Mouse (Mus musculus) forebrain, embryonic 16.5 days (tissue): ENCODE results near the gene Rnf208. TPM values are rescaled to one million over a fixed set of nuclear protein-coding genes. Genes with fewer than 3 reads are reported as not detected.

Experiments
- ATAC-seq: fragments of 200-750 bp; cut with Nextera tagmentation; 2 replicates; pipeline ENCODE4 v1.8.0; 2017; ENCODE audit warnings: mild to moderate bottlenecking, moderate library complexity
- H3K27ac ChIP-seq: fragments of 300-500 bp; sonication (generic); 2 replicates; pipeline ENCODE4 v1.5.1; 2014; ENCODE audit warnings: low read length, control low read depth
- H3K27me3 ChIP-seq: fragments of 300-500 bp; sonication (generic); replicated peaks from 2 replicates; pipeline ENCODE4 v1.6.1; 2014; ENCODE audit warnings: low read length; ENCODE audit not compliant: control insufficient read depth, insufficient read depth
- H3K36me3 ChIP-seq: fragments of 300-500 bp; sonication (generic); 2 replicates; pipeline ENCODE4 v1.6.1; 2014; ENCODE audit not compliant: control insufficient read depth, insufficient read depth
- H3K4me1 ChIP-seq: fragments of 300-500 bp; sonication (generic); replicated peaks from 2 replicates; pipeline ENCODE4 v1.6.1; 2014; ENCODE audit warnings: low read length; ENCODE audit not compliant: control insufficient read depth, insufficient read depth
- H3K4me2 ChIP-seq: fragments of 300-500 bp; sonication (generic); 2 replicates; pipeline ENCODE4 v1.6.1; 2014; ENCODE audit warnings: mild to moderate bottlenecking, low read length, control low read depth
- H3K4me3 ChIP-seq: fragments of 300-500 bp; sonication (generic); replicated peaks from 2 replicates; pipeline ENCODE4 v1.5.1; 2014; ENCODE audit warnings: mild to moderate bottlenecking, low read length, control low read depth
- H3K9ac ChIP-seq: fragments of 300-500 bp; sonication (generic); replicated peaks from 2 replicates; pipeline ENCODE4 v1.6.1; 2014; ENCODE audit warnings: low read depth, low read length, control low read depth
- H3K9me3 ChIP-seq: fragments of 300-500 bp; sonication (generic); 2 replicates; pipeline ENCODE4 v1.6.1; 2016; ENCODE audit warnings: low read length; ENCODE audit not compliant: control insufficient read depth
- WGBS: fragments of 180-500 bp; shearing (Covaris S2); extraction: QIAGEN DNeasy Blood & Tissue Kit; methylation state at CpG from one replicate; pipeline ENCODE4 v1.1.7; 2014; 5-methylcytosine and 5-hydroxymethylcytosine counted together
- polyA plus RNA-seq: library from polyadenylated mRNA; unstranded; fragments of >200 nt; fragmentation: Nextera tagmentation; extraction: Ambion mirVana; gene quantifications from 2 replicates; pipeline ENCODE4 v1.2.1, GENCODE M21; 2015

The Rnf208 gene
- polyA plus RNA-seq, 1 experiment from 2014 or later: 106 TPM

GRCm38 (mm10) chr2:25278928-25279882 lies 37.1 kb downstream of the Rnf208 start:
- H3K4me2 ChIP-seq: no peak overlapping the region
- 0 out of 2 replicates have a peak, but pooled peaks cover 3% of the 10 kb centered on the region for H3K4me1 ChIP-seq
- WGBS: 59% methylated on average over 13 of the region's 13 CpGs
- peaks cover 50% of the 10 kb centered on the region for H3K36me3 ChIP-seq
- H3K27ac ChIP-seq: no peak overlapping the region
- ATAC-seq: 0 out of 2 replicates have a peak, but pooled peaks have one; percentile 26
- H3K9ac ChIP-seq: no peak overlapping the region
- no peak overlapping the region for H3K4me3 ChIP-seq
- no peaks in the 10 kb centered on the region for H3K9me3 ChIP-seq
- H3K27me3 ChIP-seq: no peaks in the 10 kb centered on the region

DNA sequence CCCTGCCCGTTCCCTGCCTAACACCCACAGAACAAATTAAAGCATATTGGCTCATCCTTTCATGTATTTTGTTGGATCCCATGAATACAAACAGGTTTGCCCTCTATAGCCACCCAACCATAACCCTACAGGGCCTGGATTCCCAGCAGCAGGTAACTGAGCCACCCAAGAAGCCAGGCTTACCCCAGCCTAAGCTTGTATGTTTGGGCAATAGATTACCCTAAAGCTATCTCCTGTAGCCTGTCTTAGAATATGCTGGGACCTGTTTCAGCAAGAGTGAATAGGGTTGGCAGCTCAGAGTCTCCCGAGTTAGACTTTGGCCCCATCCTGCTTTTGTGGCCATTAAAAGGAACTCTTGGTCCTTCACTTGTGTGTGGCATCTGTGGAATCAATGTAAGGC lies 43.5 kb downstream of the Rnf208 start:
- no peak for ATAC-seq
- peaks cover 23% of the 10 kb centered on the region for H3K27me3 ChIP-seq
- H3K4me2 ChIP-seq: no peak overlapping the region
- H3K4me1 ChIP-seq: peaks cover 10% of the 10 kb centered on the region
- peaks cover 23% of the 10 kb centered on the region for H3K36me3 ChIP-seq
- H3K27ac ChIP-seq: no peak overlapping the region
- WGBS: 94% methylated on average over 2 of the region's 2 CpGs
- no peak overlapping the region for H3K4me3 ChIP-seq
- no peak overlapping the region for H3K9ac ChIP-seq
- H3K9me3 ChIP-seq: no peaks in the 10 kb centered on the region

DNA sequence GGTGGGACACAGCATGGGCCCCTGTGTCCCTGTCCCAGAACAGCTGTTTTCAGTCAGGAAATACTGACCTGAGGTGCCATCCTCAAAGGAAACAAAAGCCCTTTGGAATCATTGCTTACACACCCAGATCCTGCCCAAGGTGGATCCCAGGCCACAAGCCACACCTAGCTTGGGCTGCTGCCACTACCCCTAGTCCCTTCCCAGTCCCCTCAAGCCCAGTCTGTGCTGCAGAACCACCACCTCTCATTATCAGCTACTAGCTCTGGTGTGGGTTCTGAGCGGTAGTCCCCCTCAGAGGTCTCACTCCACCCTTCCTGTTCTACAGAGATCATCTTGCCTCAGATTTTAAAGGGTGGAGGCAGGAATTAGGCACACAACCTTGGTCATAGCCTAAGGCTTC lies 44.3 kb downstream of the Rnf208 start:
- Histone ChIP-seq H3K27me3 (peaks cover 30% of the 10 kb centered on the region), H3K27ac (no peak overlapping the region), H3K9ac (no peak overlapping the region), H3K36me3 (peaks cover 18% of the 10 kb centered on the region), H3K4me1 (peaks cover 18% of the 10 kb centered on the region), H3K4me2 (no peak overlapping the region), H3K4me3 (no peak overlapping the region), H3K9me3 (no peaks in the 10 kb centered on the region)
- 100% methylated on average over 1 of the region's 1 CpGs for WGBS
- ATAC-seq: no peak

GRCm38 (mm10) chr2:25286837-25287636 lies 45.0 kb downstream of the Rnf208 start:
- Histone ChIP-seq H3K4me1 (peaks cover 21% of the 10 kb centered on the region), H3K27ac (no peak overlapping the region), H3K9ac (no peak overlapping the region), H3K4me2 (no peak overlapping the region), H3K36me3 (peaks cover 17% of the 10 kb centered on the region), H3K27me3 (peaks cover 37% of the 10 kb centered on the region), H3K9me3 (no peaks in the 10 kb centered on the region), H3K4me3 (no peak overlapping the region)
- ATAC-seq: no peak
- WGBS: 63% methylated on average over 7 of the region's 7 CpGs

DNA sequence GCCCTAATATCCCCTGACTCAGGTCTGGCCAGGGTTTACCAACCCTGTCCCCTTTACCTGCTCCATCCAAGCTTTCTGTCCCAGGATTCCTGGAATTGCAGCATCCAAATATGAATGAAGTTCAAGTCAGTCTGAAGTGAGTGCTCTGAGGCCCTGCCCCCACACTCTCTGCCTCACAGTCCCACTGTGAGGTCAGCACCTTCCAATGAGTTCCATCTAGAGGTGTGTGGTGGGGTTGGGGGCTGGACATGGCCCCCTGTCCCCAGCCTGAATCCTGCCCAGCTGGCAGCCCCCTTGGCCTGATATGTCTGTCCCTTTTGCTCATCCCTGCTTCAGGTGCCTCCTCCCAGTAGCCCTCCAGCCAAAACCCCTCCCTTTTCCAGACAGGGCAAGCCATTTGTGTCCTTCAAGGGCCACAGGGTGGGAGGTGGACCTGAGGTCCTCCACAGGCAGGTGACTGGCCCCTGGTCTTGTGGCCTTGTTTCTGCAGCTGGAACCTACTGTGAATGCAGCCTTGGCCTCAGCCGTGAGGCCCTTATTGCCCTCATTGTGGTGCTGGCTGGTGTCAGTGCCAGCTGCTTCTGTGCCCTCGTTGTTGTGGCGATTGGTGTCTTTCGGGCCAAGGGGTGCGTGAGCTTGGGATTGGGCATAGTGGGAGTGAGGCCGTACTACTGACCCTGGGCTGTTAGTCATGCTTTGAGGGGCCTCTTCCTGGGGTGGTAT lies 46.0 kb downstream of the Rnf208 start, which contains the start of gene Tmem210:
TSS of gene Tmem210 (plus strand) at position 219 of the 723 bp plus-strand sequence.
- Histone ChIP-seq H3K4me1 (peaks cover 28% of the 10 kb centered on the region), H3K36me3 (peaks cover 16% of the 10 kb centered on the region; the same call in 1 of the 2 replicates), H3K27ac (no peak within 1 kb of the TSS), H3K4me3 (no peak within 1 kb of the TSS), H3K27me3 (peaks cover 48% of the 10 kb centered on the region), H3K4me2 (no peak within 1 kb of the TSS), H3K9ac (no peak within 1 kb of the TSS), H3K9me3 (no peaks in the 10 kb centered on the region)
- WGBS: 73% methylated on average over 6 of the region's 6 CpGs
- no peak for ATAC-seq

DNA sequence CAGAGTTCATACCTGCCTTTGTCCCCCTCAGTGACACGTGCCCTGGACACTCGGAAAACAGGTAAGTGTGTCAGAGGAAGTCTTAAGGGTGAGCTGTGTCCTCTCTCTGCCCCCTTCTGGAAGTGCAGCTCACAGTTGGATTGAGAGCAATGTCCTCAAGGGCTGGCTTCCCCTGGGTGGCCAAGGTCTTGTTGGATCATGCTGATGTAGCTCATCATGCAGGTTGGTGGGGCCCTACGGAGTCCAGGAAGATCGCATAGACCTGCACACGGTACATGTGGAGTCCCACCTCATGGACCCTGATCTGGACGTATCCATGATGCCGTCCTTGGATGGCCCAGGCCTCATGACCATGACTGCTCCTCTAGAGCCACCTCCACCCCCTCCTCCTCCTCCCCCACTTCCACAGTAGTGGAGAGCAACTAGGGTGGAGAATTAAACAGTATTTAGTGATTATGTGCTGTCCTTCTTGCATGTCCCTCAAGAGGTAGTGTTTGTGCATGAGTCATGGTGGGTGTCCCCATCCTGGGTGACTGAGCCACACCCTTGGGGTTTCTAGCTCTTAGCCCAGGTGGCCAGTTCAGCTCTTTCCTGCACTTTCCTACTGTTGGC lies 46.8 kb downstream of the Rnf208 start:
- H3K27me3 ChIP-seq: peaks cover 49% of the 10 kb centered on the region
- WGBS: 79% methylated on average over 7 of the region's 7 CpGs

GRCm38 (mm10) chr2:25289651-25290050 lies 47.6 kb downstream of the Rnf208 start, which contains the start of gene Lrrc26:
Gene Lrrc26, plus strand, starts transcription at chr2:25289915.
- Histone ChIP-seq H3K36me3 (peaks cover 9% of the 10 kb centered on the region; the same call in 1 of the 2 replicates), H3K9me3 (no peaks in the 10 kb centered on the region), H3K27me3 (peaks cover 49% of the 10 kb centered on the region), H3K4me1 (peaks cover 28% of the 10 kb centered on the region), H3K4me2 (peak within 1 kb of the TSS; percentile 49), H3K27ac (no peak within 1 kb of the TSS), H3K9ac (peak within 1 kb of the TSS; percentile 35; the same call in 1 of the 2 replicates), H3K4me3 (peak within 1 kb of the TSS; percentile 25)
- no peak for ATAC-seq
- WGBS: 10% methylated on average over 11 of the region's 11 CpGs

More for the DNA sequence above, 46.8 kb downstream of the Rnf208 start:
- Histone ChIP-seq H3K36me3 (peaks cover 13% of the 10 kb centered on the region; the same call in 1 of the 2 replicates), H3K9me3 (no peaks in the 10 kb centered on the region), H3K4me2 (no peak overlapping the region), H3K4me1 (peaks cover 28% of the 10 kb centered on the region), H3K4me3 (no peak overlapping the region), H3K27ac (no peak overlapping the region), H3K9ac (no peak overlapping the region)
- no peak for ATAC-seq

GRCm38 (mm10) chr2:25290101-25290815 lies 48.2 kb downstream of the Rnf208 start:
- Histone ChIP-seq H3K4me1 (peaks cover 28% of the 10 kb centered on the region), H3K27me3 (peaks cover 52% of the 10 kb centered on the region), H3K4me3 (peak overlapping the region; percentile 25), H3K27ac (no peak overlapping the region), H3K9ac (peak overlapping the region; percentile 35; the same call in 1 of the 2 replicates), H3K4me2 (peak overlapping the region; percentile 49), H3K36me3 (peaks cover 7% of the 10 kb centered on the region; the same call in 1 of the 2 replicates), H3K9me3 (no peaks in the 10 kb centered on the region)
- ATAC-seq: peak; percentile 38; the same call in 1 of the 2 replicates
- 2% methylated on average over 54 of the region's 54 CpGs for WGBS
